Mouse (Mus musculus) megakaryocyte, embryonic 14.5 days (primary cell): Measurements from ENCODE around the gene Plod2.

Source experiments
- FLI1 ChIP-seq: IDR thresholded peaks from 2 replicates; pipeline ENCODE4 v1.6.1; 2012; ENCODE audit warnings: low read length, inconsistent platforms, mixed read lengths
- GATA1 ChIP-seq: IDR thresholded peaks from 3 replicates; pipeline ENCODE4 v1.6.1; 2012; ENCODE audit warnings: mixed read lengths, low read length, inconsistent platforms, borderline replicate concordance

- no peak for TF ChIP-seq GATA1
- TF ChIP-seq FLI1: no peak
Observed at GRCm38 (mm10) chr9:92548603-92549002, 6.6 kb downstream of the Plod2 start.
